ENCODE assay signal across 9 mouse cellular contexts in the genomic region with DNA sequence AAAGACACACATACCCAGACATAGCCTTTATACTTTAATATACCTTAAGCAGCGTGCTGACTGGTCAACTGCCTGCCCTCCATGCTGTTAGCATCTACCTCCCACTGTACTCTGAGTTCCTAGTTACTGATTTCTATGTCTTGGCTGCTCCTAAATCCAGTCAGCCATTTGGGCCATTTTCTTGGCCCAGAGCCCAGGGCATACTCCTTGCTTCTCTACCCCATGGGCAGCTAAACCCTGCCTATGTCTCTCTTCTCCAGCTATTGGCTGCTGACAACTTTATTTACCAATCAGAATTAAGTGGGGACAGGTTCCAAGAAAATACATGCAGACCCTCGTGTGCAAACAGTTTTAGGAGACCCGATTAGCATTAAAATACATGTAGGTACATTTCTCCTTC.
A peak's percentile ranks its signal among the peaks of the same experiment; 100 is the strongest.
DNase-seq lines count a peak whose midpoint lies in the region; ATAC-seq and TF ChIP-seq lines count a peak whose summit lies in the region.
"Had no signal": no experiment of that assay in that cellular context is flagged by ENCODE, and none has a peak within 500 bp of the region (broad histone marks: within the 10 kb centered on the region; RNA-seq: fewer than 3 reads in every experiment).

No protein-coding gene starts in this region.

- 62% methylated on average over 3 of the region's 3 CpGs for WGBS in stomach, postnatal 0 days

- ATAC-seq in stomach, postnatal 0 days (ENCODE audit: low FRiP score, low TSS enrichment), result no peak

- DNase-seq in gastrocnemius, postnatal 10 days, result peak; percentile 15
- DNase-seq in gastrocnemius, postnatal 14 days, result no peak
- peak; percentile 40 for DNase-seq in adipocyte (ENCODE audit: low spot score)
- peak; percentile 51 to 71 for DNase-seq in cerebellum, postnatal 25 days
- peak; percentile 81 to 89 for DNase-seq in kidney, postnatal 25 days
- no peak for DNase-seq in layer of hippocampus, postnatal 14 days (ENCODE audit: low spot score in 2 of 2)
- DNase-seq in stomach, postnatal 0 days (ENCODE audit: low spot score), result no peak
- DNase-seq in thymus, postnatal 4 days, result no peak
- DNase-seq: thymus, adult 2 months had no signal

- no peaks in the 10 kb centered on the region for H3K4me1 ChIP-seq in stomach, postnatal 0 days (replicated peaks; ENCODE audit: control insufficient read depth, insufficient read depth)

- no peak overlapping the region for H3K27ac ChIP-seq in stomach, postnatal 0 days (replicated peaks)

- no peak overlapping the region for H3K9ac ChIP-seq in stomach, postnatal 0 days (ENCODE audit: low read length)

- intact Hi-C loops in gastrocnemius, postnatal 14 days (cut with DNase I; ENCODE audit: low total_unique reads), result no loop called here

- H3K4me2 ChIP-seq in stomach, postnatal 0 days (replicated peaks; ENCODE audit: low read depth), result no peak overlapping the region

- no peaks in the 10 kb centered on the region for H3K27me3 ChIP-seq in stomach, postnatal 0 days (ENCODE audit: control insufficient read depth, insufficient read depth, low read length)

- no peaks in the 10 kb centered on the region for H3K9me3 ChIP-seq in stomach, postnatal 0 days (ENCODE audit: control insufficient read depth, low read length)

- TF ChIP-seq CTCF in stomach, postnatal 0 days (IDR thresholded peaks at IDR 0.05; ENCODE audit: low read depth), result no peak

- no peak overlapping the region for H3K4me3 ChIP-seq in stomach, postnatal 0 days (ENCODE audit: low read depth, low read length)

- no peak for TF ChIP-seq EP300 in stomach, postnatal 0 days (optimal IDR thresholded peaks at IDR 0.05)

- no peaks in the 10 kb centered on the region for H3K36me3 ChIP-seq in stomach, postnatal 0 days (ENCODE audit: control insufficient read depth, insufficient read depth, low read length)

Comparison
In these comparisons a context has a peak if more than half of its experiments do, and no peak if none do; other contexts are left out.
1. DNase-seq: peak in gastrocnemius, postnatal 10 days (single experiment), adipocyte (single experiment), cerebellum, postnatal 25 days (2 of 2) and kidney, postnatal 25 days (2 of 2); none in gastrocnemius, postnatal 14 days (single experiment), layer of hippocampus, postnatal 14 days (0 of 2), stomach, postnatal 0 days (single experiment) and thymus, postnatal 4 days (single experiment).